Mouse (Mus musculus): ENCODE measurements around the gene Tmeff2. TPM values are rescaled to one million over a fixed set of nuclear protein-coding genes. Genes with fewer than 3 reads are reported as not detected.

Tmeff2 gene
- polyA plus RNA-seq, 1 experiment: 49.4 TPM

GRCm38 (mm10) chr1:50979358-50980081 lies 79.1 kb downstream of the Tmeff2 start:
- no peak for DNase-seq (ENCODE audit: extremely low spot score in 1 of 2, low spot score in 1 of 2)

GRCm38 (mm10) chr1:50980591-50980990 lies 80.1 kb downstream of the Tmeff2 start:
- DNase-seq (ENCODE audit: extremely low spot score in 1 of 2, low spot score in 1 of 2): peak; percentile 79 to 81

DNA sequence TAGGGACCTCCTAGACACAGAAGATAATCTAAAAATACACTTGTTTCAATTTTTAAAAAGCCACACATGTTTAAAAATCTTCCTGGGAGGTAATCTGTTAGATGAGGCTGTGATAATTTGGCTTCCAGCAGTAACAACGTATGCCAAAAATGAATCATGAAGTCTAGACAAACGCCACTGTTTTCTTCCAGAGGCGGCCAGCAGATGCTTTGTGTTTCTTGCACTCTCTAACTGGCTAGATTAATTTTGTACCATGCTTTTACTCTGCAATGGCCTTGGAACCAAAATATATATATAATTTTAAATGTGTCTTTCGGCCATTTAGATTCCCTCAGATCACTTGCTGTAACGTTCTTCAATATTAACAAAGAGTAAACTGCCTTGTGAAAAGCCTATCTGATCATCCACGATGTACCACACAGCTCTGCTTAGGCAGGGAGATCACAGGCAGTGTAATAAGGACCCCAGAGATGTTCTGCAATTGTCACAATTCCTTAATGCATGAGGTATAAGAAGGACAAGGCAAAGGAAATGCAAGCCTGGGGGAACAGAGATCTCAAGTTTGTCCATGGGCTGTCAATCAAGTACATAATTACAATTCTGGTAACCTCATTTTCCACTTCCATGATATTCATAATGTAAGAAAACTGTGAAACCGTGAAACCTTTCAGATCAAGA lies 80.8 kb downstream of the Tmeff2 start:
- peak in 1 of 2 experiments; percentile 32 for DNase-seq (ENCODE audit: extremely low spot score in 1 of 2, low spot score in 1 of 2)

GRCm38 (mm10) chr1:50990661-50991060 lies 90.2 kb downstream of the Tmeff2 start:
- no peak for DNase-seq (ENCODE audit: extremely low spot score in 1 of 2, low spot score in 1 of 2)

DNA sequence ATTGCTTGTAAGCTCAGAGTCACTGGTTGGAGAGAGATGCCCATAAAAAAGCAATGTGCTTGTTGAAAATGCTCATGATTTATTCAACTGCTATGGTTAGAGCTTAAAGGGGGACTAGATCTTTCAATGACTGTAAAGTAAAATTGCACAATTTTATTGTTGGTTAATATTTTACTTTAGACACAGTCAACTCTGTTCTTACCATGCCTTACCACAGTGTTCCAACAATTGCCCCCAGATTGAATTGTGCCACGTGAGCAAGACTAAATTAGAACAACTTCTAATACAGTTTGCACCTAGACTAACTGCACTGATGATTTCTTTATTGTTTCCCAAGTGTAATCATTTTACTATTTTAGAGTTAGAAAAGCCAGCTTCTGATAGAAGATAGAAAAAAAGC lies 94.1 kb downstream of the Tmeff2 start:
- no peak for DNase-seq (ENCODE audit: extremely low spot score in 1 of 2, low spot score in 1 of 2)

DNA sequence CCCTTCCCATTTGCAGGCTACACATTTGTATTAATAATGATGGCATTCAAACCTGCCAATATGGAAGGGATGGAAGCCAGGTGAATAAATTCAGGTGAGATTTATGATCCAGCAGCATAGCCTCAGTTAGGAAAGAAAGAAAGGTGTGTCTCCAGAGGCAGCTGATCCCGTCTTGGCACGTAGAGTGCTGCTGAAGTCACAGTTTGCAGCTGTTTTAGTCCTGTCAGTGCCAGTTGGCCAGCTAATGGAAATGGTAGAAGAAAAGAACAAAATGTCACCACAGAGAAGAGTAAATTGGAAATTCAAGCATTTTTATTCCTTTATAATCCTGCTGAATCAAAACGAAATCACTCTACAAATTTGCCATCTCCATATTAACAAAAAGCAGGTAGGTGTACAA lies 99.3 kb downstream of the Tmeff2 start:
- DNase-seq (ENCODE audit: extremely low spot score in 1 of 2, low spot score in 1 of 2): no peak

- DNase-seq (ENCODE audit: extremely low spot score in 1 of 2, low spot score in 1 of 2): no peak
Observed at GRCm38 (mm10) chr1:51008344-51008743, 107.9 kb downstream of the Tmeff2 start.

DNA sequence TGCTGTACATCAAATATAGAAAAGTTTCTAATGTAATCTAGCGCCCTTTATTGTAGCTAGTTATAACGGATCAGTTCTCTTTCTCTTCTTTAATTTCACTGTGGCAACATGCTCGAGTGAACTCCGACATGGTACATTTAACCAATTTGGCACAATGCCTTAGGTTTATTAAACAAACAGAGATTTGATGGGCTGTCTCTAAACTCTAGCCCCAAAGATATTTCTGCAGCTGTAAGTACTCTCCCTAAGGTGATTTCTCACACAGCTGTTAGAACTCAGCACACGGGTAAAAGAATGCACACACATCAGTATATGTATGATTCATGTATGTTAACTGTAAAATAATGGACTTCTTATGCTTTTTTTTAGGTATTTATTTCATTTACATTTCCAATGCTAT lies 139.8 kb downstream of the Tmeff2 start:
- no peak for DNase-seq (ENCODE audit: extremely low spot score in 1 of 2, low spot score in 1 of 2)

- DNase-seq (ENCODE audit: extremely low spot score in 1 of 2, low spot score in 1 of 2): peak in 1 of 2 experiments; percentile 42
Observed at GRCm38 (mm10) chr1:51044810-51045209, 144.4 kb downstream of the Tmeff2 start.

GRCm38 (mm10) chr1:51064549-51064948 lies 164.1 kb downstream of the Tmeff2 start:
- no peak for DNase-seq (ENCODE audit: extremely low spot score in 1 of 2, low spot score in 1 of 2)

DNA sequence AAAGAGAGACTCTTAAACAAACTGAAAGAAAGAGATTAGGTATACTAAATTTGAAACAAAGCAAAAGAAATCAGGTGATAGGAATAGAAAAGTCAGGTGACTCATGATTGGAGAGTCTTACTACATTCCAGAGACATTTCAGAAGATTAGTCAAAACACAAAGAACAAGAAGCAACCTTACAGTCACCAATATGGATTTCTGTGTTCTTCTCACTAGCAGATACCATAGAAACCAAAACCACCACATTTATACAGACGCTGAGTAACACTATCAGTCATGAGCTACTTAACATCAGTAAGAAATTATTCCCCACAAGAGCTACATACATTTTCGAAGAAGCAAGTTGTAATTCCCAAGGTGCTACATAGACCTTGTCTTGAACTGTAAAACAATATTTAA lies 165.2 kb downstream of the Tmeff2 start:
- no peak for DNase-seq (ENCODE audit: extremely low spot score in 1 of 2, low spot score in 1 of 2)

GRCm38 (mm10) chr1:51068814-51069213 lies 168.4 kb downstream of the Tmeff2 start:
- DNase-seq (ENCODE audit: extremely low spot score in 1 of 2, low spot score in 1 of 2): peak; percentile 27 to 40

GRCm38 (mm10) chr1:51069288-51069687 lies 168.8 kb downstream of the Tmeff2 start:
- DNase-seq (ENCODE audit: extremely low spot score in 1 of 2, low spot score in 1 of 2): no peak

DNA sequence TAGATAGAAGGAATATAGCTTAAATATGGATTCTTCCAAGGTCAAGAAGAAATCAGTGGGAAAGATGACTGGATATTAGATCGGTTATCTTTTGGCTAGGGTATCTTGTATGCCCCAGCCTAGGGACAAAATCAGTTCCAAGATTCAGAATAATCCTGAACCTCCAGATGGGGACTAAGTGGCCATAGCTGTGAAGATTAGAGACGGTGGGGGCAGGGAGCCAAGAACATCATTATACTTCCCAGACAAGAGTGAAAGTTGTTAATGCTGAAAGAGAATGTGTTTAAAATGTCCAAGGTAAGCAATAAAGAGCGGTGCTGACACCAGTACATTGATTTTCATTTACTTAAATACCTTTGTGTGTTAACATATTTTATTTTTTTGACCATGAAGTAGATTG lies 173.6 kb downstream of the Tmeff2 start:
- DNase-seq (ENCODE audit: extremely low spot score in 1 of 2, low spot score in 1 of 2): no peak

- no peak for DNase-seq (ENCODE audit: extremely low spot score in 1 of 2, low spot score in 1 of 2)
Observed at GRCm38 (mm10) chr1:51075785-51076771, 175.6 kb downstream of the Tmeff2 start.

GRCm38 (mm10) chr1:51088921-51089320 lies 188.5 kb downstream of the Tmeff2 start:
- DNase-seq (ENCODE audit: extremely low spot score in 1 of 2, low spot score in 1 of 2): no peak

- no peak for DNase-seq (ENCODE audit: extremely low spot score in 1 of 2, low spot score in 1 of 2)
Observed at GRCm38 (mm10) chr1:51089803-51090202, 189.4 kb downstream of the Tmeff2 start.

- no peak for DNase-seq (ENCODE audit: extremely low spot score in 1 of 2, low spot score in 1 of 2)
Observed at GRCm38 (mm10) chr1:51090212-51090761, 189.8 kb downstream of the Tmeff2 start.

DNA sequence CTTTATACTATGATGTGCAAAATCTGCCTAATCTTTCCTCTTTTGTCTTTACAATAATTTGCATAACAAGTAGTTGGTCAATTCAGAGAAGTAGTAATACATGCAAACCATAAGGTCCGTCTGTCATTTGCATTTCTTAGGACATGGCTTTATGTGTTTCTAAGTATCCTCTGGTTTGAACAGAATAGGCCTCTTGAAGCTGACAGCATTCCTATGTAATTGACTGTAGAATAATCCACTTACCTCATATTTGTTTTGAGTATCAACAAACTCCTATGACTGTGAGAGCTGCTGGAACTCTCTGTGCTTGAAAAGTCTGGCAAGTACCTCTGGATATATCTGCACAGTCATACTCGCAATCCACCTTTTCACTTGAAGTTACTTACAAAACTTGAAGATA lies 194.3 kb downstream of the Tmeff2 start:
- no peak for DNase-seq (ENCODE audit: extremely low spot score in 1 of 2, low spot score in 1 of 2)

DNA sequence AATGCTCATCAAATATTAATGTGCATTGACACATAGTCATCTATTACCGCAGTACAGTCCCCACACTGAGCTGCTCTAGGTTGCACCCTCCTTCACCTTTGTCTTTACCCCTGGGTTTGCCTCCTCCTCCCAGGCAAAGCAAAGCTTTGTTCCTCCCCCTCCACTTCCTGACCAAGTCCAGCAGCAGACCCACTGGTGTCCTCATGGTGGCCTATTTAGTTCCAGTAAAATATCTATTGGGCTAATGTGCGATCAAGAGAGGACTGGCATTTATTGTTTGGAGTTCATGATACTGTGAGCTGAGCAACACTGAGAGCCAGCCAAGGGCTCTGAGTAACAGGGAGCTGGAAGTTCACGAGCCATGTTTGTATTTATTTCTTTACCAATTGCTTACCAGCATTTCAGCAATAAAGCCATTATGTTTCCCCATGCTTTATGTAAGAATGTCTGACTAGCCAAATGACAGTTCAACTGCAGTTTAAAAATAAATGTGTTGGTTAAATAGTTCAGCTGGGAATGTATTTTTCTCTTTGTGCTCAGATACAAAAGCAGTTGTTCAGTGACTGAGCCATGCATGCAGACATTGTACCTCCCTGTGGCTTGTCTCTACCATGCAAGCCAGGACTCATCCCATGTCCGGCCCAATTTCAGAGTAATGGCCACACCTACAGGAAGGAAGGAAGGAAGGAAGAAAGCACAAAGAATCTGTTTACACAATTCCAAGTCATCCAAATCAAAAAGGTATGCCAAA lies 196.6 kb downstream of the Tmeff2 start:
- DNase-seq (ENCODE audit: extremely low spot score in 1 of 2, low spot score in 1 of 2): no peak

Measured in frontal cortex, adult 2 months (tissue).